Mouse (Mus musculus): Measurements from ENCODE around the gene Tbca.

Gene Tbca

DNA sequence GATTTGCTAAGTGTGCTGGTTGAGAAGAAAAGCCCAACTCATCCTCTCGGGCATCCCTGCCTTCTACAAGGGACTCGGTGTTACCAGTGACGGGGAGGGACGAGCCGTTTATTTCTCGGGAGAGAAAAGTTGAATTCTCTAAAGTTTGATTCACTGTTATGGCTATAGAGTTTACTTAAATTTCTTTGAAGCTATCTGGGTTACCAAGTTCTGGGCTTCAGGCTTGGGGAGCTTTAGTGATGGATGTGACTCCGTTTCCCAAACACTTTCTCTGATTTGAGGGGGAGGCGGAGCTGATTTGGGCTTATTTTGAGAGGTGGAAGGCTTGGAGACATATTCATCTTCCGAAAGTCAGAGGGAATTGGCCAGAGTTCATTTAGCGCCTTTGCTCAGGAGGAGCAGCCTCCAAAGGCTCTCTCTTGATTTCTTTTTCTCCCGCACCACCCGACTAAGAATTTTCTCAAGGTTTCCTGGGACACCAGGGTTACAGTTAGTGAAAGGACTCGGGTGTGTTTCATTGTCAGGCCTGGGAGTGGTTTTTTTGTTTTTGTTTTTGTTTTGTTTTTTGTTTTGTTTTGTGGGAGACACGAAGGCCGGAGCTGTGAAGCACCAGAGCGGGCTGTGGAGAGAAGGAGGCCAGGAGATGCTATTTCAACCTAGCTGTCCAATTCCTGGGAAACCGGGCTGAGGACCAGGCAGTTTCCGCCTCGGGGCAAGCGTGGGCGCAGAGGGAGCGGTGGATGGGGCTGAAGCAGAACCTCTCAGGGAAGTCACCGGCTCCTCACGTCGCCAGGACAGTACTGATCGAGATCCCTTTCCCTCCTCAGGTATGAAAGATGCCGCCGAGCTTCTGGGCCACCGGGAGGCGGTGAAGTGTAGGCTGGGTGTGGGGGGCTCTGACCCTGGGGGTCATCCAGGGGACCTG lies 87.8 kb downstream of the Tbca start:
- in situ Hi-C loops (cut with MboI; ENCODE audit: low sequenced_read_pairs) = no loop called here

DNA sequence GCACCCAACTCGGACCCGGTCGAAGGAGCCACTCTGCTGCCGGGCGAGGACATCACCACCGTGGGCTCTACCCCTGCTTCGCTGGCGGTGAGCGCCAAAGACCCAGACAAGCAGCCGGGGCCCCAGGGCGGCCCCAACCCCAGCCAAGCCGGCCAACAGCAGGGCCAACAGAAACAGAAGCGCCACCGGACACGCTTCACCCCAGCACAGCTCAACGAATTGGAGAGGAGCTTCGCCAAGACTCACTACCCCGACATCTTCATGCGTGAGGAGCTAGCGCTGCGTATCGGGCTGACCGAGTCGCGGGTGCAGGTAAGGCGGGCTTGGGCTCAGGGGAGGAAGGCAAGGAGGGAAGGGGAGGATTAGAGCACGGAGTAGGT lies 88.5 kb downstream of the Tbca start:
- in situ Hi-C loops (cut with MboI; ENCODE audit: low sequenced_read_pairs) = no loop called here

DNA sequence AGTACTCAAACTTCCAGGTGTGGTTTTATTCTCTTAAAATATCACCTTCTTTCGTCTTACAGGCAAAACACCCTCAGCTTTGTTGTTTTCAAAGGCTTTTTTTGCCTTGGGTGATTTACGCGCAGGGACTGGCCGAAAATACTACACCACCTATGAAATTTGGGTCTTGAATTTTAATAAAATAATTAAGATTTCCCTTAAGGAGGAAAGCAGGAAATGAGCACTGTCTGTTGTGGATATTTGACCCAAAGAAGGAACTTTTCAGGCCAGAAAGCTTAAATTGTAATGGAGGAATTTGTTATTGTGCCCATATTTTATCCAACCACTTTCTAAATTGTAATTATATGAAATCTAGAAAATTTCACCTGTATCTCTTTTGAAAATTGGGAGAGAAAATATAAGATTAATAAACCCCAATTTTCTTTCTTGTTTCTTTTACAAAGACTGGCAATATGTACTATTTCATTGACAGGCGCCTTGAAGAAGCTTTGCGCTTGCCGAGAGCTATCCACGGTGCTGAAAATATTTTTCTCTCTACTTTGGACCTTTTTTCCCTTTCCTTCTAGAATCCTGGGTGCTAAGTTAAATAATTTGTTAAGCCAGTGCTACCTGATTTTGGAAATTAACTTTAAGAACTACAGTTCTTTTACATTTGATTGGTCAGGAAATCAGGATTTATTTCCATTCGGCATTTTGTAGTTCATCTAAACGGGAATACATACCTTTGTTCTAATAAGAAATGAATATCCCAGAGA lies 89.5 kb downstream of the Tbca start:
- in situ Hi-C loops (cut with MboI; ENCODE audit: low sequenced_read_pairs) = no loop called here

DNA sequence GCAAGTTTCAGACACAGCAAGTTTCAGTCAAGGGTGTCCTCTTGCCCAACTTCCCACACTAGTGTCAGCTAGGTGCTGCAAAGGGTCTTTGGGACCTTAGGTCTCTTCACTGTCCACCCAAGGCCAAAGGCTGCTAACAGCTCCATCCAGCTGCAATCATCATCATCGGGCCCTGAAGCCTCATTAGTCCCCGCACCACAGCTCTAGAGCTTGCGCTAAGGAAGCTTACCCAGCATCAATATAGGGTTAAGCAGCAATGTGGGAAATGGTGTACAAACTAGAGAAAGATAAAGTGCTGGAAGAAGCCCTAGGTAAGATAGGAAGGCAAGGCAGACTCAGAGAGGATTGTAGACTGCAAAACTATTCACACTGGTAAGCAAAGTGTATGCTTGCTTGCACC lies 92.5 kb downstream of the Tbca start:
- in situ Hi-C loops (cut with MboI; ENCODE audit: low sequenced_read_pairs) = no loop called here

DNA sequence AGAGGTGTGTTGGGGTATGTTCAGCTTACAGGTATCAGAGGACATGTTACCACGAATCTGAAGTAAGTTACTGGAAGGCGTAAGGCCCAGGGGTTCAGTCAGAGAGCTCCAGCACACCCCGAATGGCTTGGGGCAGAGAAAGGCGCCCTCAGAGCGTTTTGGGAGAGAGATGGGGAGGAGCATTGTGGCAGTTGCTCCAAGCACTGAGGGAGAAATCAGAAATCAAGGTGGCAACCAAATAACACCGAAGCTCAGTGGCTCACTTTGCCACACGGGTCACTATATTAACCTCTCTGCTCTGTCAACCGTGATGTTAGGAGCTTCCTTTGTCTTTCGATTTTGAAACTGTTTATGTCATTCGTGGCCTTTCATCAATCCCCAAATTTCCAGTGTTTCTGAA lies 93.5 kb downstream of the Tbca start:
- in situ Hi-C loops (cut with MboI; ENCODE audit: low sequenced_read_pairs) = no loop called here

DNA sequence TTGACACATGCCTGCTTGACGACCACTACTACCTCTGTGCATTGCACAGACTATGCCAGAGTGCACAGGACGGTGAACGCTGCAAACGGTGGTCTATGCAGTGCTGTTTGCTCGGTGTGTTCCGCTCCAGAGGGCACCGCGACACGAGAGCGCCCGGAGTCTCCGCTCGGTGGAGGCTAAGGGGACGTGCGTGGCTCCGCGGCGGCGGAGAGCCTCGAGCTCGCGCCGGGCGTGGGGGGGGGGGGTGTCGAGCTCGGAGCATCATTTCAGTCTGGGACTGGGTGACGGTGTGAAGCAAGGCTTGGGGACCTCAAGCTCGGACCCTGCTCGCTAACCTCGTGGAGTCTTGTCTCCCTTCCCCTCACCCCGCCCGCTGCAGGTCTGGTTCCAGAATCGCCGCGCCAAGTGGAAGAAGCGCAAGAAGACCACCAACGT lies 94.0 kb downstream of the Tbca start:
- in situ Hi-C loops (cut with MboI; ENCODE audit: low sequenced_read_pairs) = no loop called here

DNA sequence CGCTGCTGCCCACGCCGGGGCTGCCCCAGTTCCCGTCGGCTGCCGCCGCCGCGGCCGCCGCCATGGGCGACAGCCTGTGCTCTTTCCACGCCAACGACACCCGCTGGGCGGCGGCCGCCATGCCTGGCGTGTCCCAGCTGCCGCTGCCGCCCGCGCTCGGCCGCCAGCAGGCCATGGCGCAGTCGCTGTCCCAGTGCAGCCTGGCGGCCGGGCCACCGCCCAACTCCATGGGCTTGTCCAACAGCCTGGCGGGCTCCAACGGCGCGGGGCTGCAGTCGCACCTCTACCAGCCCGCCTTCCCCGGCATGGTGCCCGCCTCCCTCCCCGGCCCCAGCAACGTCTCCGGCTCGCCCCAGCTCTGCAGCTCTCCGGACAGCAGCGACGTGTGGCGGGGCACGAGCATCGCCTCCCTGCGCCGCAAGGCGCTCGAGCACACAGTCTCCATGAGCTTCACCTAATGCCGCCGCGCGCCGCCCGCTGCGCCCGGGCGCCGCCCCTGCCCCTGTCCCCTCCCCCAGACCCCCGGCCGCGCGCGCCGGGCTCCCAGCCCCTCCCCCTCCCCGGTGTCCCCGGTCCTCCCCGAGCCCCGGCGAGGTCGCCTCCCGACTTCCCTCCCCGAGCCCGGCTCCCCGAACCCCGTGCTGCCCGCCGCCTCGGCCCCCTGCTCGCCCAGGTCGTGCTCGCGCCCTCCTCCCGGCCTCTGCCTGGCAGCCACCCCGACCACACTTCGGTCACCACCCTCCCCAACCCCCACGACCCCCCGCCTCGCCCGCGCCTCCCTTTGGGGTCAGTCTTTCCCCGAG lies 94.7 kb downstream of the Tbca start:
- in situ Hi-C loops (cut with MboI; ENCODE audit: low sequenced_read_pairs) = no loop called here

DNA sequence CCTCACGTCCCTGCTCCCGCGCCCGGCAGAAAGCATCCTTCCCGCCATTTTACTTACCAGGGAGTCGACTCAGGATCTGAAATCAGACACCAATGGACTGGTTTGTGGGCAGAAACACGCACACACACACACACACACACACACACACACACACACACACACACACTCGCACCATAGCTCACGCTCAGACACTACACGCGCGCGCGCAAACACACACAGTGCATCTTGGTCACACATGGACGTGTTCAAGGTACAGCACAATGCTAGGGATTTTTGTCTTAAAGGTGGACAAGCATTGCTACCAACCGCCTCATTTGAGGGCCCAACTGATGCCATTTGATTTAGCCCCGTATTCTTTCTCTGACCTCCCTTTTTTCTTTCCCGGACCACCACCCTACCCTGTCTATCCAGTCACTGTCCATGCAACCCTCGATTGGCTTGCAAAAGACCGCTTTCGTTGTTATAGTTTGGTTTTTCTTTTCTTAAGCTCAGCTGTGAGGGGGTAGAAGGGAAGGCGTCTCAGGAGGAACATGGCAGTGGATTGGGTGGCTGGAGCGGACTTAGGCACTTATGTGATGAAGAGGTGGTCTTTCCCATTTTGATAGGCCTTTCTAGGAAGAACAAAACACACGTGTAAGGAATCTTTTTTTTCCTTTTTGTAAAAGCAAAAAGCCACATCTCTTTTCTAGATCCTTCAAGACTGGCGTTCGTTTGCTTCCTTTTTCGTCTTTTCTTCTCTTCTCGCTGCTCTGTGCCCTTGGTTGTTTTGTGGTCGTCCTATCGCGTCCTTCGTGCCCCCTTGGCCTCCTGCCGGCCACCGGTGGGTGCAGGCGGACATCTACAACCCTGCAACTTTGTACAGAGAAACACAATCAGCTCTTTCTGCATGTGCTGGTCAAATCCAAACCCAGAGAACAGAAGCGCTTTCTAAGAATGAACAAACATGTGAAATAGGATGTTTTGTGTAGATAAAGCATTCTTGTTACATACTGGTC lies 95.6 kb downstream of the Tbca start:
- in situ Hi-C loops (cut with MboI; ENCODE audit: low sequenced_read_pairs) = no loop called here

DNA sequence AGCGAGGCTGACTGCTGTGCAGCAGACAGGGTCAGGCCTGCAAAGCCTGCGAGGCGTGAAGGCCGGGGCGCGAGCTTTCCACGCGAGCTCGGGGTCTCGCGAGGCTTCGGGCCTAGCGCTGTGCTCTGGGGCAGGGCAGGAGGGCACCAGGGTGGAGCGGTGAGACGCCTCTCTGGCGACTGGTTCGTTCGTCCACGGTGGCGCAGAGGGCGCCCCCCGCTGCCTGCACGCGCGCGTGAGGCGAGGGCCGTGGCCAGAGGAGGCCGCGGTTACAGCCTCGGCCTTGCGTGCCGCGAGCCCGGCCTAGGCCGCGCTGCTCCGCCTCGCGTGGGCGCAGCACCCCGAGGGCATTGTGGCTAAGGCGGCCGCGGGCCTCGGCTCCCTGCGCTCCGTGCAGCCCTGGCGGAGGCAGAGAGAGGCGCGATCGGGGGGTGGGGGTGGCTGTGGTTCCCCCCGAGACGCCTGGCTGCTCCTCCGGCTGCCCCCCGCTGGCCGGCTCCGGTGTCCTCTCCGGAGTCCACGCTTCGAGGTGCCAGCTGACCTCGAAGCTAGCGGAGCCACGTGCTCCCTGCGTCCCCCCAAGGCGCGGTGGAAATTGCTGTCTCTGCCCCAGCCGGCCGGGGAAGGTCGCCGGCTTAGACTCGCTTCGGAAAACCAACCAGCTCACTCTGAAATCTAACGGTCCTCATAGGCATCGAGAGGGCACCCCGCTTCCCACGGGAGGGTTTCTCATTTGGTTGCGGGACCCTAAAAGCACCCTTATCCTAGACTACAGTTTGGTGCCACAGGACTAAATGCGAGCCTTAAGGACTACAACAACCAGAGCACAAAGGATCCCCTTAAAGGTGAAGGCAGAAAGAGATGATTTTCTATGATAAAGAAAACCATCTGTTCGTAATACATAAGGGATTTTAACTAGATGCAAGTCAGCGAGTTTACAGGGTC lies 96.9 kb downstream of the Tbca start:
- in situ Hi-C loops (cut with MboI; ENCODE audit: low sequenced_read_pairs) = no loop called here
